Comparison of ENCODE assay signal across 29 mouse cellular contexts in genomic region chr9:58742692-58743091, GRCm38 (mm10). TPM values are rescaled to one million over a fixed set of nuclear protein-coding genes. Genes with fewer than 3 reads are reported as not detected.
"Had no signal": no experiment of that assay in that cellular context is flagged by ENCODE, and none has a peak within 500 bp of the region (broad histone marks: within the 10 kb centered on the region; RNA-seq: fewer than 3 reads in every experiment).

No protein-coding gene starts in this region.

- ATAC-seq: hindbrain, embryonic 16.5 days; inflammation-experienced regulatory T-cells, adult 6 months; intestine, embryonic 15.5 days; intestine, postnatal 0 days had no signal

- H3K4me2 ChIP-seq: heart, embryonic 12.5 days; hindbrain, embryonic 12.5 days; hindbrain, embryonic 14.5 days; intestine, embryonic 15.5 days; kidney, embryonic 15.5 days; limb, embryonic 12.5 days; liver, embryonic 13.5 days had no signal

- H3K36me3 ChIP-seq: heart, embryonic 10.5 days; heart, embryonic 12.5 days; hindbrain, embryonic 10.5 days; hindbrain, embryonic 12.5 days; intestine, embryonic 15.5 days; kidney, embryonic 15.5 days; limb, embryonic 10.5 days; limb, embryonic 12.5 days; liver, embryonic 13.5 days had no signal

- DNase-seq: gastrocnemius, adult 2 months; gastrocnemius, postnatal 10 days; gastrocnemius, postnatal 25 days; heart, adult 18-20 months; heart, postnatal 10 days; heart, postnatal 4 days; kidney, adult 18-20 months; kidney, adult 9 months; kidney, postnatal 14 days; kidney, postnatal 4 days; liver; liver, embryonic 13.5 days had no signal

- H3K4me1 ChIP-seq: hindbrain, embryonic 10.5 days; intestine, embryonic 15.5 days had no signal

- H3K9me3 ChIP-seq: heart, embryonic 10.5 days; heart, embryonic 12.5 days; hindbrain, embryonic 10.5 days; hindbrain, embryonic 12.5 days; intestine, embryonic 15.5 days; kidney, embryonic 15.5 days; limb, embryonic 10.5 days; limb, embryonic 12.5 days; liver, embryonic 13.5 days had no signal

- H3K27ac ChIP-seq: gastrocnemius, adult 2 months; heart, embryonic 10.5 days; hindbrain, embryonic 10.5 days; hindbrain, embryonic 12.5 days; hindbrain, embryonic 14.5 days; intestine, embryonic 15.5 days; kidney, embryonic 15.5 days; kidney, postnatal 0 days; left cerebral cortex, adult 2 months; limb, embryonic 10.5 days; limb, embryonic 12.5 days; liver, embryonic 13.5 days had no signal

- H3K9ac ChIP-seq: heart, embryonic 12.5 days; hindbrain, embryonic 12.5 days; hindbrain, embryonic 14.5 days; intestine, embryonic 15.5 days; kidney, embryonic 15.5 days; limb, embryonic 12.5 days; liver, embryonic 13.5 days had no signal

- H3K27me3 ChIP-seq: heart, embryonic 12.5 days; hindbrain, embryonic 12.5 days; intestine, embryonic 15.5 days; kidney, embryonic 15.5 days; limb, embryonic 12.5 days; liver, embryonic 13.5 days had no signal

- H3K4me3 ChIP-seq: gastrocnemius, adult 2 months; heart, embryonic 10.5 days; heart, embryonic 12.5 days; hindbrain, embryonic 10.5 days; hindbrain, embryonic 12.5 days; intestine, embryonic 15.5 days; kidney, embryonic 15.5 days; left cerebral cortex, adult 2 months; limb, embryonic 10.5 days; limb, embryonic 12.5 days; liver, embryonic 13.5 days had no signal

RNA-seq across cellular contexts. Expression of gene Rec114, which starts 1.1 kb away (rescaled TPM):
- total RNA-seq: gastrocnemius, adult 2 months; gastrocnemius, postnatal 4 days; granulocyte monocyte progenitor cell, adult 5-6 weeks; left cerebral cortex, postnatal 14 days had no signal
